Mouse (Mus musculus) thymus, postnatal 4 days (tissue): ENCODE measurements at regions not wholly inside any gene's neighbourhood (a gene's known extent, or its start where the extent isn't known, plus 50 kb on each side); places are given as distances from the start of the nearest gene placed in this dataset.

Experiments used
- DNase-seq: peaks from one replicate; pipeline ENCODE4 v3.0.0; 2021

DNA sequence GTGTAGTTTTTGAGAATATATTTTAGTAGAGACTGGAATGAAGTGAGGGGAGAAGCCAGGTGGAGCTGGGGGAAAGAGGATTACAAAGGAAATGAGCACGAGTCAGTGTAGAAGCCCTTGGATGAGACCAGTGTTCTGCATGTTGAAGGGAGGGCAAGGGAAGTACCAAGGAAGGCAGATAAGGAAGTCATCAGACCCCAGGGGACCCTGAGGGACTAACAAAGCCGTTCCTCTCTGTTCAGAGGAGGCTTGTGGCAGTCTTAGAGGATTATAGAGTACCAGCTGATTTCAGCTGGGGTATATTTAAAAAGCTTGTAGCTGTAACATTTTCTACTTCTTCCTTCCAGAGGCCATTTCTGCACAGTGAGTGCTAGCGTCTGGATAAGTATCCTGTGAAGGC is 56.7 kb upstream of the Igsf9b start:
- no peak for DNase-seq

DNA sequence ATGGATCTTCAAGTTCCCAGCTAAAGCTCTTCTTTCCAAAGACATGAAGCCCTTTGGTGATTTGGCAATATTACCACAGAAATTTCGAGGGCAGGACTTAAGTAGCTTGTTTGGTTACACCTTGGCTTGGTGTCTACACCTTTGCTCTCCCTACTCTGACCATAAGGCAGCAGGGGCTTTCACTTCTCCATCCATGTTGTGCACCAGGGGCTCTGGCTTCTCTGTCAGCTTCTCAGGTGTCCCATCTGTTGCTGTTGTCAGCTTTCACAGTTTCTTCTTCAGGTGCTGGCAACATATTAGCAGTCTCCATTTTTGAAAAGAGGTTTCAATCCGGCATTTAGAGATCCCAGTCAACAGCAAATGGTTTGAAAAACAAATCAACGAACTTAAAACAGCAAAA is 58.1 kb upstream of the Igsf9b start:
- DNase-seq = no peak

DNA sequence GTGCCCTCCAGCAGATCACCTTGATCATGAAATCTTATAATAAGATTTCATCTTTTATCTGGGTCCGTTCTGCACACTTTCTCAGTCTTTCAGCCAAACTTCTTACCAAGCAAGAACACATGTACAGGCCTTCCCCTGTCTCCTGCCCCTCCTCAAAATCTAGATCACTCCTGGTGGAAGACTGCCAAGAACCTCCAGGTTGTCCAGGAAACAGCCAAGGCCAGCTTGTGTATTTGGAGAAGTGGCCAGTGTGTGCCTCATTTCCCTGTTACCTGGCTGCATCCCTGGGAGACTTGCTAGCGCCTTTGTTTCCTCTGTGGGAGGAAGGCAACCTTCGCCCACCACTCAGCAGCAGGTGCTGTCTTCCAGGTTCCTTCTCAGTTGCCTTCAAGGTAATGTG is 58.5 kb upstream of the Igsf9b start:
- DNase-seq = no peak

DNA sequence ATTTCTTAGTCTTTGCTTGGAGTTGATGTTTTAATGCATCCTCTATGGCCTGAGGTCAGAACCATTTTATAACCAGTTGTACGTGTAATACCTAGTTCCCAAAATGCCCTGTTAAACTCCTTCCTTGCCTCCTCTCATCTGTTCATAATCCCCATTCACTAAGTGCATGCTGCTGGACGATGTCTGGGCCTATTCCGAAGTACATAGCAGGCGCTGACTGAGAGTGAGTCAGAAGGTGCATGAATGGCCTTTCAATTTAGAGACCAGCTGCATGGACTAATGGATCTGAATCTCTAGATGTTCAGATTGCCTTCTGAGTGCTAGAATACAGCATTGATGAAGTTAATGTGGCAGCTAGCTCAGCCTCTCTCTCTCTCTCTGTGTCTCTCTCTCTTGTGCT is 66.3 kb upstream of the Igsf9b start:
- no peak for DNase-seq

DNA sequence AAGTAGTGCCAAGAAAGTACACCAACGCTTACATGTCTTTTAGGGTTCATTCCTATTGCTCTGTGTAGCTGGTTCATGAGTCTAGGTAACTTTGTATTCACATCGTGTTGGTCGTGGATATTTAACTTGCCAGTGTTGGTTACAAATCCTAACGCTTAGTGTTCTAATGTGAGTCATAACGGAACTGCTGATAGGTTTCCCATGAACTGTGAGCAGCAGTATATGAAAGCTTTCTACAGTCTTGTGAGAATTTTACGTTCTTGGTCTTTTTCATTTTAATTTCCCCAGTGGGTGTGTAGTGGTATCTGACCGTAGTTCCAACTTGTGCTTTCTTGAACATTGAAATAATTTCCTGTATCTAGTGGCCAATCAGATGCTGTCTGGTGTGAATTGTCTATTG is 71.5 kb upstream of the Igsf9b start:
- DNase-seq = no peak

DNA sequence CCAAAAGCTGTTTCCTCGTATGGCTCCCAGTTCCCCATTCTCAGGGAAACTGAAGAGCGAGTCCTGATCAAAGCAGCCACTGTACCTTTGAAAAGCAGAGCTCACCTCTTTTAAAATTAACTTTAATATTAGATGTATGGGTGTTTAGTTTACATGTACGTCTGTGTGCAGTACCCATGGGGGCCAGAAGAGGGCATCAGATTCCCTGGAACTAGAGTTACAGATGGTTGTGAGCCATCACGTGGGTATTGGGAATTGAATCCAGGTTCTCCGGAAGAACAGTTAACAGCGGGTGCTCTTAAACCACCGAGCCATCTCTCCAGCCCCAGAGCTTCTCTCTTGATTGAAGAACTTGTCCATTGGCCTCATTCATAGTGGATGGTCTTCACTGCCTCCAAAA is 66.0 kb upstream of the Jam3 start:
- peak; percentile 29 for DNase-seq

DNA sequence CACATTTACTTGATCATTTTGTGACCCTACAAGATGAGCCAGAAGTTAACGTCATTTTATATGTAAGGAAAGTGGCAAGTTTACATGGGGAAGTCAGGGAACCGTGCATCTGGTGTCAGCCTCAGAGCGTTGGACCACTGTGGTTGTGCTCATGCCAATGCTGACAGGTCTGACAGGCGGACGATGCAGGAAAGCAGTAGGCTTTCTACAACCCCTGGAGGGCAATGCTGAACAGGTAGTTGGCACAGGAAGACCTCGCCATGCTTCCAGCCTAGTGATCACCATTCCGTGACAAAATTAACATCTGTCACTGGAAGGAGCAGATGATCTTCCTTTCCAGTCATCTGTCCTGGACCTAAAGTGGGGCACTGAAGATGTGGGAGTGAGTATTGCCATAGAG is 60.8 kb upstream of the Jam3 start:
- no peak for DNase-seq

DNA sequence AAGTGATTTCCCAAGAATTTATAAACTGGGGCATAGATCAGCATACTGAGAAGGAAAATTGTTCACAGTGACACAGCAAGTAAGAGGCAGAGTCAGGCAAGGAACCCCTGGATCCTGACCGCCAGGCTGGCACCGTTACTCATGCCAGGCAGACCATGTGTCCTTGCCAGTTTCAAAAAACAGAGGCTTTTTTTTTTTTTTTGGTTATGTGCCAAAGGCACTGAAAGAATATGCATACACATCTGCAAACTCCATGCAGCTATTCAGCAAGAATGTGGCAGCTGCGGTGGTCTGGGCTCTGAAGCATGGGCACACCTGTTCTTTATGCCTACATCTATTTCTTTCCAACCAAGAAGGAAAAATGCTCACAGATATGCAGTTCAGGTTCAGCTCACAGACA is 58.8 kb upstream of the Jam3 start:
- no peak for DNase-seq

DNA sequence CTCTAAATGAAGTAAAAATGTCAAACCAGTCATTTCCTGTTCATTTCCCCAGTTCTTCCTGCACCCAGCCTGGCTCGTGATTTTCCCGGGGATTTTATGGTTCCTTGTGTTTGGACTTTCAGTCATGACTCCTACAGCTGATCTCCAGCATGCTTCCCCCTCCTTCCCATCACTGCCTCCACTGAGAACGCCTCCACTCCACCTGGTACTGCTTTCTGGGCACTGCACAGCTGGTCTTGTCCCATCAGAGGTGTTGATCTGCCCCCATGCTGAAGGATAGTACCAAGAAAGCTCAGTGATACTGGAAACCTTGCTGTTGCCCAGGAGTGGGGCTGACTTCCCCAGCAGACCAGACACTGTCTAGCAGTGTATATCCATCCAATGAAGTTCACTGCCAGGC is 53.6 kb upstream of the Jam3 start:
- no peak for DNase-seq
